Mouse (Mus musculus) MEL (cell line): ENCODE measurements around the gene Camta1. TPM values are rescaled to one million over a fixed set of nuclear protein-coding genes. Genes with fewer than 3 reads are reported as not detected.

Experiments used
- DNase-seq: peaks from one replicate; pipeline ENCODE4 v3.0.0; 2011; ENCODE audit warnings: low read depth, low spot score
- H3K27ac ChIP-seq: 2 replicates; pipeline ENCODE4 v1.5.1; 2012; ENCODE audit warnings: low read depth, mild to moderate bottlenecking, control low read depth, low read length, moderate library complexity; ENCODE audit not compliant: control insufficient read depth
- H3K27me3 ChIP-seq, 2 experiments: fragments of 150-350 bp in 1 of 2; sonication (generic) in 1 of 2; 2 replicates each; pipeline ENCODE4 v1.6.1; 2012; ENCODE audit warnings: low read length in 2 of 2, mild to moderate bottlenecking in 2 of 2, improper control_type of control experiment in 1 of 2, moderate library complexity in 1 of 2; ENCODE audit not compliant: insufficient read depth in 2 of 2, control insufficient read depth in 1 of 2
- H3K36me3 ChIP-seq, 2 experiments: 2 replicates each; pipeline ENCODE4 v1.6.1; 2012 to 2014; ENCODE audit warnings: low read length in 2 of 2, improper control_type of control experiment in 1 of 2, inconsistent platforms in 1 of 2, mild to moderate bottlenecking in 1 of 2; ENCODE audit not compliant: insufficient read depth in 2 of 2, control insufficient read depth in 1 of 2
- H3K4me1 ChIP-seq, 2 experiments: fragments of 150-350 bp in 1 of 2; sonication (generic) in 1 of 2; 2 replicates each; pipeline ENCODE4 v1.6.1; 2012; ENCODE audit warnings: low read length in 2 of 2, improper control_type of control experiment in 1 of 2, mild to moderate bottlenecking in 1 of 2; ENCODE audit not compliant: insufficient read depth in 2 of 2, control insufficient read depth in 1 of 2
- H3K4me3 ChIP-seq, 2 experiments: fragments of 150-350 bp in 1 of 2; sonication (generic) in 1 of 2; 2 replicates each; pipeline ENCODE4 v1.5.1; 2012; ENCODE audit warnings: low read depth in 2 of 2, low read length in 2 of 2, mild to moderate bottlenecking in 2 of 2, moderate library complexity in 2 of 2, control low read depth in 1 of 2, improper control_type of control experiment in 1 of 2; ENCODE audit not compliant: control insufficient read depth in 1 of 2, insufficient read depth in 1 of 2
- H3K79me2 ChIP-seq: 2 replicates; pipeline ENCODE4 v1.6.1; 2012; ENCODE audit warnings: mild to moderate bottlenecking, low read length, moderate library complexity; ENCODE audit not compliant: control insufficient read depth, poor library complexity, insufficient read depth
- H3K9ac ChIP-seq: 2 replicates; pipeline ENCODE4 v1.6.1; 2012; ENCODE audit warnings: low read depth, mild to moderate bottlenecking, control low read depth, low read length, moderate library complexity; ENCODE audit not compliant: control insufficient read depth, poor library complexity, severe bottlenecking
- H3K9me3 ChIP-seq: fragments of 150-350 bp; sonication (generic); replicated peaks from 2 replicates; pipeline ENCODE4 v1.6.1; 2012; ENCODE audit warnings: mild to moderate bottlenecking, low read length, improper control_type of control experiment, moderate library complexity; ENCODE audit not compliant: insufficient read depth
- ELF1 ChIP-seq: IDR thresholded peaks from 2 replicates; pipeline ENCODE4 v1.6.1; 2014; ENCODE audit warnings: low read depth, mild to moderate bottlenecking, inconsistent platforms, low read length, improper control_type of control experiment, moderate library complexity
- EP300 ChIP-seq, 2 experiments: IDR thresholded peaks; 2 replicates each; pipeline ENCODE4 v1.6.1; 2011; ENCODE audit warnings: improper control_type of control experiment in 2 of 2, low read length in 2 of 2, low read depth in 1 of 2, mild to moderate bottlenecking in 1 of 2
- ETS1 ChIP-seq: IDR thresholded peaks from 2 replicates; pipeline ENCODE4 v1.6.1; 2012; ENCODE audit warnings: low read depth, mild to moderate bottlenecking, inconsistent platforms, low read length, improper control_type of control experiment, moderate library complexity
- GABPA ChIP-seq: IDR thresholded peaks from 2 replicates; pipeline ENCODE4 v1.6.1; 2012; ENCODE audit warnings: low read depth, mild to moderate bottlenecking, inconsistent platforms, low read length, improper control_type of control experiment, moderate library complexity
- GATA1 ChIP-seq: IDR thresholded peaks from 2 replicates; pipeline ENCODE4 v1.6.1; 2011; ENCODE audit warnings: low read depth, low read length, improper control_type of control experiment
- HCFC1 ChIP-seq: IDR thresholded peaks from 2 replicates; pipeline ENCODE4 v1.6.1; 2012; ENCODE audit warnings: low read depth, mild to moderate bottlenecking, inconsistent platforms, low read length, improper control_type of control experiment, moderate library complexity
- KAT2A ChIP-seq: conservative IDR thresholded peaks from 2 replicates; pipeline ENCODE4 v1.6.1; 2012; ENCODE audit warnings: low read depth, low read length, improper control_type of control experiment, inconsistent platforms
- MAZ ChIP-seq: IDR thresholded peaks from 2 replicates; pipeline ENCODE4 v1.6.1; 2012; ENCODE audit warnings: low read depth, mild to moderate bottlenecking, inconsistent platforms, low read length, improper control_type of control experiment
- MEF2A ChIP-seq: IDR thresholded peaks from 2 replicates; pipeline ENCODE4 v1.6.1; 2014; ENCODE audit warnings: low read depth, mild to moderate bottlenecking, inconsistent platforms, low read length, improper control_type of control experiment; ENCODE audit not compliant: poor library complexity, insufficient replicate concordance, severe bottlenecking; ENCODE audit errors: extremely low read depth
- MYC ChIP-seq: IDR thresholded peaks from 2 replicates; pipeline ENCODE4 v1.6.1; 2011; ENCODE audit warnings: low read depth, mild to moderate bottlenecking, low read length, improper control_type of control experiment, moderate library complexity
- NELFE ChIP-seq: IDR thresholded peaks from 2 replicates; pipeline ENCODE4 v1.6.1; 2011; ENCODE audit warnings: low read depth, low read length, improper control_type of control experiment
- POLR2AphosphoS5 ChIP-seq: IDR thresholded peaks from 2 replicates; pipeline ENCODE4 v1.6.1; 2012; ENCODE audit warnings: low read depth, borderline replicate concordance, mild to moderate bottlenecking, inconsistent platforms, low read length, moderate library complexity, mixed read lengths
- SIN3A ChIP-seq: IDR thresholded peaks from 2 replicates; pipeline ENCODE4 v1.6.1; 2012; ENCODE audit warnings: low read length, improper control_type of control experiment, inconsistent platforms
- TAL1 ChIP-seq: IDR thresholded peaks from 2 replicates; pipeline ENCODE4 v1.6.1; 2012; ENCODE audit warnings: mild to moderate bottlenecking, inconsistent platforms, low read length, moderate library complexity, mixed read lengths
- USF1 ChIP-seq: IDR thresholded peaks from 2 replicates; pipeline ENCODE4 v1.6.1; 2014; ENCODE audit warnings: low read depth, mild to moderate bottlenecking, inconsistent platforms, low read length, improper control_type of control experiment, moderate library complexity
- USF2 ChIP-seq, 2 experiments: IDR thresholded peaks; 2 replicates each; pipeline ENCODE4 v1.6.1; 2011 to 2012; ENCODE audit warnings: improper control_type of control experiment in 2 of 2, low read length in 2 of 2, borderline replicate concordance in 1 of 2, inconsistent platforms in 1 of 2, low read depth in 1 of 2, mild to moderate bottlenecking in 1 of 2; ENCODE audit not compliant: insufficient read depth in 1 of 2
- ZC3H11A ChIP-seq: IDR thresholded peaks from 2 replicates; pipeline ENCODE4 v1.6.1; 2012; ENCODE audit warnings: low read depth, mild to moderate bottlenecking, inconsistent platforms, low read length, improper control_type of control experiment
- ZKSCAN1 ChIP-seq: IDR thresholded peaks from 2 replicates; pipeline ENCODE4 v1.6.1; 2012; ENCODE audit warnings: low read depth, mild to moderate bottlenecking, inconsistent platforms, low read length, improper control_type of control experiment, moderate library complexity
- ZMIZ1 ChIP-seq: IDR thresholded peaks from 2 replicates; pipeline ENCODE4 v1.6.1; 2012; ENCODE audit warnings: low read depth, mild to moderate bottlenecking, inconsistent platforms, low read length, improper control_type of control experiment, moderate library complexity
- polyA plus RNA-seq, 2 experiments: library from polyadenylated mRNA; stranded (reverse) in 1 of 2; unstranded in 1 of 2; fragments of >175 nt in 1 of 2; fragments of >200 nt in 1 of 2; gene quantifications; 2 replicates each; pipeline versions ENCODE4 v1.2.1 to v1.2.4; 2012; ENCODE audit warnings: low replicate concordance in 2 of 2, low read depth in 1 of 2; ENCODE audit not compliant: insufficient read length in 2 of 2, insufficient read depth in 1 of 2, missing spikeins in 1 of 2
- total RNA-seq: library from RNA; depleted of rRNA; stranded (reverse); fragments of 300-350 nt; gene quantifications from 2 replicates; pipeline ENCODE4 v1.2.3, GENCODE M21; 2012

Camta1 gene
- total and polyA plus RNA-seq, 3 experiments, result 28.2 to 87.5 TPM; not detected in 1

- Histone ChIP-seq H3K27me3 (no peaks in the 10 kb centered on the region), H3K9ac (no peak overlapping the region), H3K9me3 (no peaks in the 10 kb centered on the region), H3K36me3 (peaks cover 0 to 21% of the 10 kb centered on the region in 2 experiments; a peak in 2 of 4 replicates), H3K4me3 (no peak overlapping the region), H3K27ac (no peak overlapping the region), H3K79me2 (peaks cover 20% of the 10 kb centered on the region), H3K4me1 (no peaks in the 10 kb centered on the region)
- DNase-seq, result no peak
- no peak for TF ChIP-seq ELF1
Observed at GRCm38 (mm10) chr4:151827356-151827755, 34.3 kb downstream of the Camta1 start.

- Histone ChIP-seq H3K9me3 (no peaks in the 10 kb centered on the region), H3K4me3 (no peak overlapping the region), H3K9ac (no peak overlapping the region), H3K4me1 (peaks cover 0 to 3% of the 10 kb centered on the region in 2 experiments; a peak in 2 of 4 replicates), H3K27me3 (no peaks in the 10 kb centered on the region), H3K36me3 (peaks cover 8 to 21% of the 10 kb centered on the region in 2 experiments; a peak in 3 of 4 replicates), H3K27ac (no peak overlapping the region), H3K79me2 (peaks cover 23% of the 10 kb centered on the region)
- TF ChIP-seq MAZ (no peak), MYC (no peak), ZKSCAN1 (no peak), USF2 (IDR thresholded peaks at IDR 0.05; ENCODE audit: borderline replicate concordance in 1 of 2, insufficient read depth in 1 of 2, low read depth in 1 of 2, low read length in 2 of 2) (no peak), GATA1 (no peak), USF1 (no peak), EP300 (IDR thresholded peaks at IDR 0.05; ENCODE audit: low read depth in 1 of 2, low read length in 2 of 2) (no peak), MEF2A (no peak), GABPA (no peak), ZMIZ1 (no peak), KAT2A (no peak), ETS1 (no peak), NELFE (no peak), HCFC1 (no peak), ELF1 (no peak), TAL1 (no peak), SIN3A (no peak), POLR2AphosphoS5 (no peak), ZC3H11A (no peak)
- no peak for DNase-seq
Observed at GRCm38 (mm10) chr4:151823963-151824362, 37.7 kb downstream of the Camta1 start.
